Mouse (Mus musculus) erythroblast, embryonic 14.5 days (primary cell): ENCODE data around the gene Spag7.

Source experiments
- GATA1 ChIP-seq: IDR thresholded peaks from 2 replicates; pipeline ENCODE4 v1.6.1; 2012; ENCODE audit warnings: low read length, inconsistent platforms, mixed read lengths
- TAL1 ChIP-seq: IDR thresholded peaks from 3 replicates; pipeline ENCODE4 v1.6.1; 2012; ENCODE audit warnings: low read length, inconsistent platforms, mixed read lengths

DNA sequence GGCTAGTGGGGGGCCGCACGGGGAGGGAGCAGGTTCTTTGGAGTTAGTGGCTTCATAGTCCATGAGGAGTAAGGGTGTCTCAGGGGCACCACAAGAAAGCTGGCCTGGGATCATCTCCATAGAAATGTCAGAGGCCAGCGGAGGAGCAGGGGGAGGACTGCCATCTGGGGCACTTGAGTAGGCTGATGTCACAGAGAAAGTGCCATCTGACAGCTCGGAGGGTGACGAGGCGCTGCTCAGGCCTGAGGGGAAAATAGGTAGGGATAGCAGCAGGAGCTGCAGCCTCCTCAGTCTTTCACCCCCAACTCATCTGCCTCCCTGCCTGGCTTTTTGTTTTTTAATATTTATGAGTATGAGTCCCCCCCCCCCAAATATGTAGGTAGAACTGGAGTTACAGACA, 4.8 kb upstream of the Spag7 start:
- TF ChIP-seq GATA1 (no peak), TAL1 (no peak)
